Mouse (Mus musculus): ENCODE results near the gene Morc2a. TPM values are rescaled to one million over a fixed set of nuclear protein-coding genes. Genes with fewer than 3 reads are reported as not detected.

The Morc2a gene
- total RNA-seq, 1 experiment, result 36.3 TPM

DNA sequence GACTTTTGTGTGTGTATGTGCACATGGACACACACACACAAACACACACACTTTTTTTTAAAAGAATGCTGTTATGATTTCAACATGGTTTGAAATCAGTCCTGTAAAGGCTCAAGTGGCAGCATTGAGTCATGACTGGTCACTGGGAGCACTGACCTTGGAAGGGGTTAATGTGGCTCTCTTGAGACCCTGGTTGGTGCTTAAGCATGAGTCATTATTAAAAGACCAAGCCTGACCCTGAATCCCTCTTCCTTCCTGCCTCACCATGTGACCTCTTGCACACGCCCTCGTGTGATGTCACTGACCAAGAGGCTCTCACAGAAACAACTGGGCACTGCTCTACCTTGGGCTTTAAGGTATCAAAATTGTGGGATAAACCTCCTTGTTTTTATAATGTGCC is 89.8 kb downstream of the Morc2a start:
- H3K27ac ChIP-seq (ENCODE audit: insufficient read depth, low read depth, low read length, poor library complexity, severe bottlenecking), result no peak overlapping the region
- no peak overlapping the region for H3K9ac ChIP-seq (ENCODE audit: insufficient read depth, low read depth, low read length, poor library complexity, severe bottlenecking)
- no peaks in the 10 kb centered on the region for H3K9me3 ChIP-seq (ENCODE audit: control insufficient read depth, insufficient read depth, low read depth, low read length)
- in situ Hi-C loops (cut with MboI; ENCODE audit: low sequenced_read_pairs in 2 of 2, unreplicated experiment in 2 of 2), result no loop called here
- TF ChIP-seq HCFC1 (IDR thresholded peaks at IDR 0.05; ENCODE audit: borderline replicate concordance, insufficient read depth, low read length), result no peak
- TF ChIP-seq MAFK (IDR thresholded peaks at IDR 0.05; ENCODE audit: insufficient read depth, low read depth, low read length), result no peak
- no peak for TF ChIP-seq CHD2 (IDR thresholded peaks at IDR 0.05; ENCODE audit: low read depth, low read length)
- no peak for TF ChIP-seq ZC3H11A (IDR thresholded peaks at IDR 0.05; ENCODE audit: borderline replicate concordance, low read depth, low read length)
- no peak for TF ChIP-seq ZNF384 (IDR thresholded peaks at IDR 0.05; ENCODE audit: low read depth, low read length)
- no peaks in the 10 kb centered on the region for H3K4me1 ChIP-seq (ENCODE audit: control insufficient read depth in 2 of 2, insufficient read depth in 2 of 2, low read length in 2 of 2, poor library complexity in 1 of 2)
- H3K36me3 ChIP-seq (ENCODE audit: control insufficient read depth, insufficient read depth, low read length, poor library complexity, severe bottlenecking), result no peaks in the 10 kb centered on the region
- DNase-seq (ENCODE audit: low read depth, low spot score), result no peak
- H3K4me3 ChIP-seq (ENCODE audit: insufficient read depth in 1 of 2, low read depth in 1 of 2, low read length in 2 of 2, poor library complexity in 1 of 2, severe bottlenecking in 1 of 2), result no peak overlapping the region

Other genes with a start within 250 kb of the Morc2a start
- 80.5 and 93.3 TPM in 2 replicates for gene Limk2, start 240.0 kb upstream of the Morc2a start, total RNA-seq (2012; rRNA removed)
- 9.3 and 15.5 TPM in 2 replicates for gene Rnf185, start 196.8 kb upstream of the Morc2a start, total RNA-seq (2012; rRNA removed)
- gene Pla2g3, start 160.9 kb upstream of the Morc2a start, total RNA-seq (2012; rRNA removed), result 0.16 TPM in 1 of 2 replicates, not detected in the other
- gene Inpp5j, start 144.4 kb upstream of the Morc2a start, total RNA-seq (2012; rRNA removed), result 0.09 TPM in 1 of 2 replicates, not detected in the other
- 43.8 and 50.3 TPM in 2 replicates for gene Selenom, start 134.5 kb upstream of the Morc2a start, total RNA-seq (2012; rRNA removed)
- gene Smtn, start 108.6 kb upstream of the Morc2a start, total RNA-seq (2012; rRNA removed), result 17.3 and 19.0 TPM in 2 replicates
- 0.27 and 0.37 TPM in 2 replicates for gene Osbp2, start 214.7 kb downstream of the Morc2a start, total RNA-seq (2012; rRNA removed)
- gene 4921536K21Rik, start 245.9 kb downstream of the Morc2a start, total RNA-seq (2012; rRNA removed), result 0.21 and 0.22 TPM in 2 replicates
- gene Dusp18, start 246.0 kb downstream of the Morc2a start, total RNA-seq (2012; rRNA removed), result 1.3 and 1.4 TPM in 2 replicates